Mouse (Mus musculus) right cerebral cortex, adult 18-20 months (tissue): ENCODE measurements around the gene Gm43517.

Experiments used
- DNase-seq: peaks from one replicate; pipeline ENCODE4 v3.0.0; 2022; ENCODE audit warnings: mixed read lengths

The Gm43517 gene

GRCm38 (mm10) chr12:49417963-49418362, 33.0 kb downstream of the Gm43517 start:
- no peak for DNase-seq
